Mouse (Mus musculus) adrenal gland (tissue): Measurements from ENCODE around the gene Epn2.

Experiments
- intact Hi-C: fragments of 180-260 bp; cut with DNase I; formaldehyde crosslinking; loops from one replicate; pipeline ENCODE4 v1.15.1; 2025

Gene Epn2

GRCm38 (mm10) chr11:61597471-61597870, 18.0 kb upstream of the Epn2 start:
- intact Hi-C loops = no loop called here

DNA sequence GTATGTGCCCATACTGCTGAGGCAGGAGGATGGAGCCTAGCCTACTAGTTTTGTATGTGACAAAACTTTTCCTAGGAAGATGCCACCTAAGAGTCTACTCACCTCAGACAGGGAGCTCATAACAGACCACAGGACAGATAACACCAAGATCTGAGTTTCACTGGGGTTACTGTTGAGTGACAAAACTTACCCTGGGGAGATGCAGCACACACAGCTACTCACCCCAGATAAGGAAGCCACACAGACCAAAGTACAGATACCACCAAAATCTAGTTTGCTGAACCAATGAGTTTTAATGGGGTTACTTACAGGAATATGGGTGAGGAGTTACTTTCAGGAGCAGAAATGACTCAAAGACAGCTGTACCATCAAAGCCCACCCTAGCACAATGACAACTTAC, 13.6 kb upstream of the Epn2 start:
- intact Hi-C loops = no loop called here

DNA sequence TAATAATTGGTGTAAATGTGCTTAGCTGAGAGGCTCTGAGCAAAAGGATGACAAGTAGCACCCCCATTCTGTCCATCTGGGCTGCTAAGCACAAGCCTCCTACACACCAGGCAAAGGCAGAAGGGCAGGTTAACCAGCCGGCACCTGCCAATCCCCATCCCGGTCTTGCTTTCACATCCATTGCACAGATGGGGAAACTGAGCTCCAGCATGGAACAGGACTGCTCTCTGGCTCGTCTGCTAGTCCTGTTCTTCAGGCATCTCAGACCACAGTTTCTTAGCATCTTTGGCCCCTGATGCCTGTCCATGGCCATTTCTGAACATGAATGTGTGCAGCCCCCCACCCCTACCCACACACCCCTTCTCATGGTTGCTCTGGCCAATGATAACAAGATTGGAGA, 12.6 kb upstream of the Epn2 start:
- intact Hi-C loops = no loop called here

GRCm38 (mm10) chr11:61590516-61591213, 11.2 kb upstream of the Epn2 start:
- intact Hi-C loops = no loop called here

GRCm38 (mm10) chr11:61585421-61585820, 5.9 kb upstream of the Epn2 start:
- intact Hi-C loops = no loop called here

DNA sequence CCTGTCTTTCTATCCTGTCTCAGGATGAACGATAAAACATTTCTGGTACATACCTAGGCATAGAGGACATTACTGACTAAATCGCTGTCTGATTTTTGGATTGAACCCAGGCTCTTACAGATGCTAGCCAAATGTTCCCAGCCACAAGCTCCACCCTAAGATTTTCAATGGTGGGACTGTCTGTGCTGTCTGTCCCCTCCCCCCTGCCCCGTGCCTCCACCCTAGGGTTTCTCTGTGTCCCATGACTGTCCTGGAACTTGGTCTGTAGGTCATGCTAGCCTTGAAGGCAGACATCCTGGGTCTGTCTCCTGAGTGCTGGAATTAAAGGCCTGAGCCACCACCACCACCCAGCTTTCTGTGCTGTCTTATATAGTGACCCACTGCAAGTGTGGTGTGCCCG, 5.3 kb upstream of the Epn2 start:
- intact Hi-C loops = loop anchor here (5.0 kb wide), 1 partner anchor 68 kb away; no protein-coding TSS in a partner anchor

DNA sequence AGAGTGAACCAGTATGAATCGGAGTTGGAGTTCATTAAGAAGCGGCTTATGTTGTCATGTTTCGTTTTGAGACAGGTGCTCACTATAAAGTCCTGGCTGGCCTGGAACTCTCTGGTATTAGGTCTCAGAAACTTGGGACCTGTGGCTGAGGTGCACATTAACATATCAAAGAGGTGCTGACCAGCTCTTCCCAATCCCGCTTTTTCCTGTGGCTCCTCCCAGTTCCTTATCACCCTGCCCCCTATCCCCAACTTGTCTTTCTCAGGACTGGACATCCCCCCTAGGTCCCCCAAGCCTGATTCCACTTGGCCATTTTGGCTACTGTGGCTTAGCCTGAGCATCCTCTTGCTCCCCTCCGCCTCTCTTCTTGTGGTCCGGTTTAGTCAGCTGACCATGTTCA, 4.6 kb upstream of the Epn2 start:
- intact Hi-C loops = loop anchor here (5.0 kb wide), 1 partner anchor 67 kb away; no protein-coding TSS in a partner anchor

- intact Hi-C loops = loop anchor here (5.0 kb wide), 1 partner anchor 66 kb away; no protein-coding TSS in a partner anchor
These were observed 3.3 kb upstream of the Epn2 start for GRCm38 (mm10) chr11:61582808-61583207.

GRCm38 (mm10) chr11:61579878-61580381, 443 bp upstream of the Epn2 start:
- intact Hi-C loops = loop anchor here (5.0 kb wide), 2 partner anchors 43 to 63 kb away; no protein-coding TSS in a partner anchor

DNA sequence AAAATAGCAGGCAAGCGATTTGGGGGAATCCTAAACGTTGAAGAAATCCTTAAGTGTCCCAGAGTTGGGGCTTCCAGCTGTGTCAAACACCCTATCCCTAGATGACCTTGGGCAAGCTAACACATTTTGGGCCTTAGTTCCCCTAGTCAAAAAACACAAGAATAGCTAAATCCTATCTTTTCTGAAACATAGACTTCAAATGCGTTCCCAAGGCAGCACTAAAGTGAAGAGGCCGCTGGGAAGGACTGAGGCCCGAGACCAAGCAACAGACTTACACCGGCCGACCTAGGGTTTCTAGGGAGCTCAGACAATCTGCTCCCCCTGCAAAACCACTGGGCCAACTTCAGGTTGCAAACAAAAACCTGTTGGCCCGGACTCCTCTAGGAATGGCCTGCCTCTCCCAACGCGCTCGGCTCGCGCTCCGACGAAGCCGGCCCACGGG, 925 bp downstream of the Epn2 start:
- intact Hi-C loops = loop anchor here (5.0 kb wide), 1 partner anchor 41 kb away; no protein-coding TSS in a partner anchor

DNA sequence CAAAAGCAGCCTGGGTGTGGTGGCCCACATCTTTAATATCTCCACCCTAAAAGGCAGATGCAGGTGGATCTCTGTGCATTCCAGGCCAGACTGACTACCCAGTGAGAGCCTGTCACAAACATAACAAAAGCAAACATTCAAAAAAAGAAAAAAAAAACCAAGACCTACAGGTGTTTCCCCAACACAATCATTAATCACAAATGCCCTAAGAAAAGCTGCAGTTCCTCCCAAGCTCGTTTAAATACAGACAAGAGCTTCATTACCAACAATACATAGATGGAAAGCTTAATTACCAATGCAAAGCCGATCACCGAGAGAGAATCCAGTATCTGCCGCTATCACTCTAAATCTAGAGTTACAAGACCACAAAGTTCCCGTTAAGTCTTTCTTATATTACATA, 1.5 kb downstream of the Epn2 start:
- intact Hi-C loops = loop anchor here (5.0 kb wide), 1 partner anchor 41 kb away; no protein-coding TSS in a partner anchor

DNA sequence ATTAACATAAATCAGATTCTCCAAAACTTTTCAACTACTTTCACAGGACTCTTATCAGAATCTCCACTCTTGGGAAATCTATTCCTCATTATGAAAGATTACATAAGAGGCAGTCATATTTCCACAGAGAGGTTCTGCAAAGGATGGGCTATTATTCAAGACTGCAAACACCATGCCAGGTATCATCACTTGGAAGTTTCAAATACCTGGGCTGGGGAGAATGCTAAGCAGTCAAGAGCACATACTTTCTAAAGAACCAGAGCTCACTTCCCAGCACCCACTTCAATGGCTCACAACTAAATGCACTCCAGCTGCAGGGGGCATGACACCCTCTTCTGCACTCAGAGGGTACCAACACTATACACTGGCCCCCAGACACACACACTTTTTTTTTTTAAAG, 2.1 kb downstream of the Epn2 start:
- intact Hi-C loops = loop anchor here (5.0 kb wide), 1 partner anchor 40 kb away; no protein-coding TSS in a partner anchor

GRCm38 (mm10) chr11:61573266-61573665, 6.2 kb downstream of the Epn2 start:
- intact Hi-C loops = no loop called here

- intact Hi-C loops = no loop called here
These were observed 8.3 kb downstream of the Epn2 start for GRCm38 (mm10) chr11:61571225-61571624.

DNA sequence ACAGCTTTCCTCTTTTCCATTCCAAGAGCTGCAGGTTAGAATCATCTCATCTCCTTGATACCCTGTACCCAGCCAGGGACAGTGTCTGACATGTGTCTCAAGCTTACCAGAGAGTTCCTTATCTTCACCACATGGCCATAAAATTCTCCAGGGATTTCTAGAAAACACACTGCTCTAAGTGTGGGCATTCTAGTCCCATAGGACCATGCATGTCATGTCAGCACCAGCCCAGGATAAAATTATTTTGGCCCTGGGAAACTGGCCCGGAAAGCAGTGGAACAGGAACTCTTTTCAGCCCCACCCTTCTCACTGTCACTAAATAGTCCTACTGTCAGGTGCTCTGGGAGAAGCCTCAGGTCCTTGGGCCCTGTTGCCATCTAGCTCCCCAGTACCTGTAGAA, 9.8 kb downstream of the Epn2 start:
- intact Hi-C loops = no loop called here

DNA sequence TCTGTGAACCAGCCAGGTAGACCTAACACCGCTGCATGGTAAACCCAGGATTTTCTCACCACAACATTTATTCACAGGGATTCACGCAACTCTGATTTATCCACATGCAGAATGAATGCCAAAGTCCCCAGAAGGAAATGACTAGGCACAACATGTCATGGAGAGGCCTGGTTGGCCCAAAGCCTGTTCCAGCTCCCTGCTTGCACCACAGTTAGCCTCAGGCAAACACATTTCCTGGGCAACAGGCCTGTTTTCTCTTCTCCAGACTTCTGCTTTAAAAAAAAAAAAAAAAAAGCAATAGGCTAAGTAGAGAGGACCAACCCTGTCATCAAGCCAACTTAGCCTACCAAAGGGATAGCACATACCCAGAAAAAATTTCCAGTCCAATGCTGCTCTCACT, 14.9 kb downstream of the Epn2 start:
- intact Hi-C loops = no loop called here

DNA sequence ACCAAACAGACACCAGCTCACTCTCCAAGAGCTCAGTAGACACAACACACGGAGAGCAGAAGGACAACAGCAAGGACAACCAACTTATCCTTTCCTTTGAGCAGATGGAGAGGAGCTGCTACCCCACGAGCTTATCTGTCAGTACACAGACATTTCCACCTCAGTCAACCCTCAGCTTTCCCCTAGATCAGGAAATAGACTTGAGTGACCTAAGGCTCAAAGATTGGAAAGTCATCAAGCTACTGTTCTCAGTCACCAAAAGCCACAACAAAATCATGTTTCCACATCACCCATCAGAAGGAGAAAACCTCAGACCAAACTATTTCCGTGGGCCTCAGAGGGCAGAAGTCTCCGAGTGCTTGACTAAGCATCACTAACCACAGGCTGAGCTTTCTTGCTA, 15.5 kb downstream of the Epn2 start:
- intact Hi-C loops = no loop called here

GRCm38 (mm10) chr11:61562421-61562820, 17.1 kb downstream of the Epn2 start:
- intact Hi-C loops = no loop called here

GRCm38 (mm10) chr11:61559572-61559971, 19.9 kb downstream of the Epn2 start:
- intact Hi-C loops = no loop called here

DNA sequence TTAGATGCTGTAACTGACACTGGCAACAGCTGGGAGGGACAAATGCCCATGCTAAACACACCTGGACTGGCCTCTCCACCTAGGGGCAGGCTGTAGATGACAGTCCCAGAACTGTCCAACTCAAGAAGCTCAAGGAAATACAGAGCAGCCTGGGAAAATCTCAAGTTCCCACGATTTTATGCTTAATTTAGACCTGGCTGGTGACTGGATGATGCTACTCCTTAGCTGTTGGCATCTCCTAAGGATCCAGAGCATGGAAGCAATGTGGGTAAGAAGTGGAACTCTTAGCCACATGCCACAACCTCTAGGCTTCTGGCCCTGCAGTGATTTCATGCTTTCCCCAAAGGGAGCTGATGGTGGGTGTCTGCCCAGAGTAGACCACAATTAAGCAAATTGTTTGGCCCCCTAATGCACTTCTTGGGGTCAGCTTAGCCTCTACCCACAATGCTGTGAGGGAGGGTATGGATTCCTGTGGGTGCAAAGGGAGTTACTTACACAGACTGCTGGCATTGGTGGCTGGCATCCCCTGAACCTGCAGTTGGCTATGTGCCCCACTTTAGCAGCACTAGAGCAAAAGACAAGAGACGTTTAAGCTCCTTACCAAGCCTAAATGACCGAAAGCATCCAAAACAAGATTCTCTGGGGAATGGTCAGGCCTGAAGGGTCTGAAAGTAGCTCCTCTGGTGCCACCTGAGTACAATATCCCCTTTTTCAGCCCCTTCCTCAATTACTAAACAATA, 26.3 kb downstream of the Epn2 start:
- intact Hi-C loops = no loop called here

DNA sequence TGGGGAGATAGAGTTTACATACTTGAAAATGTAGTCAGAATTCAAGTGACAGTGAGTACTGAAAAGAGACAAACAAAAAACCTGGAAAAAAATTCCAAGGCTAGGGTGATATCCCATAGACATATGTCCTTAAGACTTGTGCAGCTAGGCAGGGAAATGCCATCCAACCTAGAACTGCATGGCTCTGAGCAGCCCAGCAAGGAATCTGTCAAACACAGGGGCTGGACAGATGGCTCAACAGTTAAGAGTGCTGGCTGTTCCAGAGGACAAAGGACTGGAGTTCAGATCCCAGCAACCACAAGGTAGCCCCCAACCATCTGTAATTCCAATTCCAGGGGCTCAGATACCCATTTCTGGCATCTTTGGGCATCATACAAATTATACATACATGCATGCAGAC, 28.9 kb downstream of the Epn2 start:
- intact Hi-C loops = no loop called here

DNA sequence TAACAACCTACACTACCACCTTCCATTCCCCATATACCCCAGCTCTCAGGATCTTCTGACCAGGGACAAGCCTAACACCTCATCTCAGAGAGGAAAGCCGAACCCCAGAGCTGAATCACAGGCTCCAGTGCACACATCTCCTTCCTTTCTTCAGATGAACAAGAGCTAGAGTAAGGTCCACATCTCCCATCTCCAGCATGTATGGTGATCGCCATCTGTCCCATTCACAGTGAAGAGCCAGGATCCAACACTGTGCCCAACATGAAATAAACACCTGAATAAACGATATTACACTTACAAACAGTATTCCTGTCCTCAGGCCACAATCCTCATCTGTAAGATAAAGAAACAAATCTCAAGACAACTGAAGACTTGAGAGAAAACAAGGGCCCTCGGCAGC, 31.8 kb downstream of the Epn2 start:
- intact Hi-C loops = no loop called here
